Mouse (Mus musculus): Measurements from ENCODE around the gene Spry1.

DNA sequence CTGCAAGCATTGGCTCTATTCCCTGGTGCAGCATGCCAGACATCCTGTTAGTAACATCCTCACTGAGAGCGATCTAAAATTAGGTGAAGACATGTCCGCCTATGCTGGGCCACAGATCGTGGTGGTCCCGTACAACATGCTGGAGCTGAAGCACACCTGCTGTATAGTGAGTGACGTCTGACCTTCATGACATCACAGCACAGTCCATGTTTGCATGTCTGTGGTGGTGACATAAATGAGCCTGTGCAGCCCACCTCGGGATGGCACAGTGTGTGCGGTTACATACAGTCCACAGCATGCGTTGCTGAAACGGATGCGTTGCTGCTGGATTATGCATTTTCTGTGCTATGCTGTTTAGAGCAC lies 33.9 kb upstream of the Spry1 start:
- no peak for TF ChIP-seq POLR2A (IDR thresholded peaks at IDR 0.05; ENCODE audit: insufficient read depth, low read depth, low read length)
- no peak for TF ChIP-seq CTCF (IDR thresholded peaks at IDR 0.05; ENCODE audit: insufficient read depth, low read depth, low read length)
